Mouse (Mus musculus): Measurements from ENCODE around the gene Fam102b.

The Fam102b gene

DNA sequence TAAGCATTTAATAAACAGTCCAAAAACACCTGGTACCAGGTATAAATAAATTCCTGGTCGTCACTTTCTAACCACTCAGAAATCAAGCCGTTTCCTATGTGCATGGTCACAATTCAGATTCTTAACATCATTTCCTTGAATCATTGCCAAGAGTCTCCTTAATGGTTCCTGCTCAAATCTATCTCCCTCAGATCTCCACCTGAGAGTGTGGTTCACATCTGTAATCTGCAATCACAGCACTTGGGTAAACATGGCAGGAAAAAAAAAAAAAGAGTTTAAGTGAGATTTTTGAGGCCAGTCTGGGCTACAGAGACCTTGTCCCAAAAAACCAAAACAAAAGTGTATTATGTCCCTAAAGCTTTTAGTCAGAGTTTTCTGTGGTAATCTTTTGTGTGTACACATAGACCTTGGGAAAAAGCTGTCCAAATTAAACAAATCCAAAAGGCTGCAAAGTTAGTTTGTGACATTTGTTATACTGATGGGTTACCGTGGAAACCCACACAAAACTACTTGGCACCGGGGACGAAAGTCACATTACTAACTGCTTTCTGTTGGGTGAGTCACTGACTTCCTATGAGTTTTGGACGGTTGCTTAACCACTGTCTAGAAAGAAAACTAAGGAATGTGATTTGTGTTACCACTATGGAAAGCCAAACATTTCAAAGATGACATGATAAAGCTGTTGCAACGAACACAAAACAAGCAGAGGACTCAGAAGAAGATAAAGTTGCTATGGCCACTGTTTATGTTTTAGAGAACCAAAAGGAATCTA is 16.7 kb downstream of the Fam102b start:
- DNase-seq = no peak

DNA sequence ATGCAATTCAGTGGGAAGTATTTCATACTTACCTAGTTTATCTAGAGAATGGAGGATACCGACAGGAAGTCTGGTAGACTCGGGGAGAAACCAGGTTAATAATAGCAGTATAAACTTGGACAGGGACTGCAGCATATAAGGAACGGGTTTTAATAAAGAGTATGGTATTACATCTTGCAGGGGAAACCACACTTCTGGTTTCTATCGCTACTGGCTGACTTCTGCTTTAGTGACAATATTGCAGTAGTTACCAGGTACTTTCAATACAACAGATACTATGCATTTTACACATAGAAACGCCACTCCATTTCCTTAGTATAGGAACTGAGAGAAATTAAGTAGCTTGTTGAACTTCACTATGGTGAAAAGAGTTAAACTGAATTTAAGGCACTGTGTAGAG is 19.2 kb downstream of the Fam102b start:
- DNase-seq = no peak

DNA sequence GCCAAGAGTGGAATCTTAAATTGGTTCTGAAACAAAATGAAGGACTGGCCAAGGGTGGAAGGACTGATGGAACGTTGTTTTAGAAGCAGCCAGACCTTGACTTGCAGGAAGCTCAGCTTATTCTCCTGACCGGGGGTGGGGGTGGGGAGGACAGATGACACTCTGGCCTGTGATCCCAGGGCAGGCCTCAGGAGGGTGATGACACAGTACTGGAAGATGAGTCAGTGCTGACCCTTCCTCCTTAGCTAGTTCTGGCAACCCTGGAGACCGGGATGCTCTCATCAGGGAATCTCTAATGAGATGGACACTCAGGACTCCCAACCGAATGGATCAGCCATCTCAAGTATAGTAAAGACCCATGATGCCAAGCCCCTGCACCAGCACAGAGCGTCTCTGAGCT is 21.6 kb downstream of the Fam102b start:
- no peak for DNase-seq

DNA sequence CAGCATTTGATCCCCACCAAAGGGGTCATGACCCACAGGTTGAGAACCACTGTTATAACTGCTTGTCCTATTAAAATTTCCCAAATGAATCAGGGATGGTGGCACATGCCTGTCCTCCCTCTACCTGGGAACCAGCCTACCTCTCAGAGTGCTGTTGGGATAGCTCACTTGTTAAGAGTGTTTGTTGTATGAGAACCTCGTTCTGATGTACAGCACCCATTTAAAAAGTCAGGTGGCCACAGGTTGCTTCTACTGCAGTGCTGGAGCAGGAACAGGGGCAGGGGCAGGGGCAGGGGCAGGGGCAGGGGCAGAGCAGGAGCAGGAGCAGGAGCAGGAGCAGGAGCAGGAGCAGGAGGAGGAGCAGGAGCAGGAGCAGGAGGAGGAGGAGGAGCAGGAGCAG is 28.2 kb downstream of the Fam102b start:
- no peak for DNase-seq

DNA sequence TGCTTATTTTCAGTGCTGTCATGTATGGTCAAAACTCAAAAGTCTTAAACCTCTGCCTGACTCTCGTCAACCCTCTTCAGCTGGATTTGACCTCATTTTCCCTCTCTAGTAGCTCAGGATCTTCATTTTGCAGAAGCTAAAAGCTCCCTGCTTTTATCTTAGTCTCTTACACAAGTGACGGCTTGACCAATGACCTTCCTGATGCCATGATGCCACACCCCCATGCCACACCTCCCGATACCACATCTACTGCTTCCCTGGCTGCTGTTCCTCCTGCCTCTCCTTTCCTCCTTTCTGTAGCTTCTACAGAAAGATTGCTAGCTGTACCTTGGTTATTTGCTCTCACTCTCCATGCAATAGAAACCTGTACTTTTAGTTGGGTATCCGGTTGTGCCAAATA is 29.6 kb downstream of the Fam102b start:
- no peak for DNase-seq

DNA sequence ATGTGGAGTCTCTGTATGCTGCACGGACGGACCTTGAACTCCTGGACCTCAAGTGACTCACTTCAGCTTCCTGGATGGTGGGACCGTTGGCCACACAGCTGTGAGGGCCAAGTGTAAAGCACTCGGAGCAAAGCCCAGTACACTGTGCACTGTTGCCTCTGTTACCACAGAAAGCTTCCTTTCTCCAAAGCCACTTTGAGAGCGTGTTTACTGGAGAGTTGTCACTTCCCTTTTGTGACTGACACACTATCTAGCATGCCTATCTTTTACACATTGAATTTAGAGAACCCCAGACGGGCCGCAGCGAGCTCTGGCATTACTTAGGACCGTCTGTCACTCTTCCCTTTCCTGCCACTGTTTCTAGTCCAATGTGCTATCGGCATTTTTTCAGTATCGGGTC is 30.1 kb downstream of the Fam102b start:
- DNase-seq = no peak

DNA sequence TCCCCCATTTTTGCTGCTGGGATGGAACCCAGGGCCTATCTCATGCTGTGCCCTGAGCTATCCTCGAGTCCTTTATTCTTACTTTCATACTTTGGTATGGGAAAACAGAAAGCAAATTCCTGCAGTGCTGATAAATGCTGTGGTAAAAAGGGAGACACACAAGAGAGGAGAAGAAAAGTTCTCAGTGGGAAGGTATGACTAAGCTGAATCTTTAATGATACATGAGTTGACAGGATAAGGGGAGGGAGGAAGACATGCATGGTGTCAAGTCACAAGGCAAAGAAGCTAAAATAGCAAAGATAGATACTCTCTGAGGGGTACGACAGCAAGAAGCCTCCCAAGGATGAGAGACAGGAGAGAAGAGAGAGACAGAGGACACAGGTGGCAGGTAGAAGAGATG is 32.0 kb downstream of the Fam102b start:
- DNase-seq = no peak

DNA sequence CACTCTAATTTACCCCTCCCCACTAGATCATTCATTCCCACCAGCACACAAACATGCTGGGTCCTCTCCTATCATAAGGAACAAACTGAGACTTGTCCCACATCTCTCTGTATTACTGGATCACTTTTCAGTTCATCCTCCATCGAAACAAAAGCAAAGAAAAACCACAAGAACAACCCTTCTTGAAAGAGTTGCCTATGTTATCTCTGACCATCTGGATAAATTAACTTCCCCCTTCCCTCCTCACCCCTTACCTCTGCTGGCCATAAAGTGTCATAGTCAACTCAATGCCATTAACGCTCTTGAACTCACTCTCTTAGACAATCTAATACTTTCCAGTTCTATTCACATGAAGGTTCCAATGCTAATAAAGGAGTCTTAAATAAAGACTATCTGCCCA is 32.9 kb downstream of the Fam102b start:
- no peak for DNase-seq

DNA sequence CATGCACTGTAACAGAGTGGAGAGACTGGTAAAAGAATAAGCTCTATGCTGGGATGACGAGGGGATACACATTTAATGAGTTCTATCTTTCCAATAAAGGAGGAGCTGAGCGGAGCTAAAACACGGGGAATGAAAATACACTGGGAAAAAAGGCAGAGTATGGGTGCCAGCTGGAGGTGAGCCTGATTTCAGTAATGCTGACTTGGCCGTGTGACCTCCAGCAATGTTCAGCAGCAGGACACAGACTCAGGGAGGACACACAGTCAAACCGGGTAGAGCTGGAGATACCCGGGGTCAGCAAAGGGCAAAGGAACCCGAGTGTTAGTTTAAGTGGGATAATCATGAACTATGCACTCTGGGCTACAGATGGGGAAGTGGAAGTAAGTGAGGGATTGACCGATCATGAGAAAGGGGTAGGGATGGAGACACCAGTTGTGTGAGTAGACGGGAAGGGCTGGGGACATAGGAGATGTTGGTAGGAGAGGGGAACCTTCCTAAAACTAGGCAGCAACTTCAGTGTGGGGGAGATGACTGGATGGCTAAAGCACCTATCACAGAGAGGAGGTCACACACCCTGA is 37.3 kb downstream of the Fam102b start:
- no peak for DNase-seq

DNA sequence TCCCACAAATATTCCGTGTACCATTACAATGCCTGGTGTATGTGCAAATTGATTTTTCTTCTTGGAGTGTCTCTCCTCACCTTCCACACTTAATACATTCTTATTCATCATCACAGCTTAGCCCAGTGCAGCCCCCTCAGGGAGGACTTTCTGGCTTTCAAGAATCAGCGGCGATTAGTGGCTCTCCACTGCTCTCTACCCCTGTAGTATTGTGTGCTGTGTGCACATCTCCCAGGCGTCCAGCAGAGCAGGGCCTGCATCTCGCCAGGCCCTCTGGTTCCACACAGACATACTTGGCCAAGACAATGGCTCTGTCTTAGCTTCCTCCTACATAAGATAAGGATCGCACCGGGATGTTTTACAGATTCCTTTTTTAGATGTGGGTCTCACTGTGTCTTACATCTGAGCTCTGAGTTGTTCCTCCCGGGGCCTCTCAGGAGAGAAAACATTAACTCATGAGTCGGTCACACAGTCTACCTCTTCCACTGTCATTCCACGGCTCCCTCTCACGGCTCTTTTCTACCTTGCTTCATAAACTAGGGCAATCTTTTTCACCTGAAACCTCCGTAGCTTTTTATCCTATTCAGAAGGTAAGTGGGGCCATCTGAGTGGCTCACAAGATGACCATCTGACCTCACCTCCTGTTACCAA is 40.3 kb downstream of the Fam102b start:
- DNase-seq = no peak

DNA sequence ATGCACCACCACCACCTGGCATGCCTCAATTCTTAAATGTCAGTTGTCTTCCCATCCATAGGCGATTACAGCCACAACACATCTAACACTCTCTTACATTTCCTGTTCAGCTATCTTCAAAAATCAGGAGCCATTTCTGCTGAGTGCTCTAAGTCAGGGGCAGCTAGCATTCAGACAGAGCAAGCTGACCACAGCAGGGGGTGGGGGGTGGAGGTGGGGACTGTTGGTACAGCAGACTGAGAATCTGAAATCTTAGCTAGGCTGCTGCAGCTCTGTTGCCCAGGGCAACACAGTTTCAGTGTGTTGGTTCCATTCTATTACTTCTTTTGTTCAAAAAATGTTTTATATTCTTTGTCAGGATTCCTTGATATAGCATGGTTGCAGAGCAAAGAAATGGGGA is 40.9 kb downstream of the Fam102b start:
- no peak for DNase-seq

DNA sequence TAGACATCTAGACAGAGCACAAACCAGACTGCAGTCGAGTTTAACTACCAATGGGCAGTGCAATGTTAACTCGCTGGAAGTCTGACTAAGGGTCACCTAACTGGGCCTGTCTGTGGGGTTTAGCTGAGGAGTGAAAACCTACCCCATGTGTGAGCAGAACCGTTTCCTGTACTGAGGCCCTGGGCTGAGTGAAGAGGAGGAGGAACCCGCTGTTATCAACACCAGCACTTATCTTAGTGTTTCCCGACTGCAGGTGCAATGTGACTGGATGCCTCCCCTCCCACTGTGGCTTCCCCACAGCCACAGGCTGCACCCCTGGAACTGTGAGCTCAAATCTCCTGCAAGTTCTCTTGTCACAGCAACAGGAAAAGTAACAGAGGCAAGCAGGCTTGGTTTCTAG is 43.4 kb downstream of the Fam102b start:
- peak; percentile 42 for DNase-seq

DNA sequence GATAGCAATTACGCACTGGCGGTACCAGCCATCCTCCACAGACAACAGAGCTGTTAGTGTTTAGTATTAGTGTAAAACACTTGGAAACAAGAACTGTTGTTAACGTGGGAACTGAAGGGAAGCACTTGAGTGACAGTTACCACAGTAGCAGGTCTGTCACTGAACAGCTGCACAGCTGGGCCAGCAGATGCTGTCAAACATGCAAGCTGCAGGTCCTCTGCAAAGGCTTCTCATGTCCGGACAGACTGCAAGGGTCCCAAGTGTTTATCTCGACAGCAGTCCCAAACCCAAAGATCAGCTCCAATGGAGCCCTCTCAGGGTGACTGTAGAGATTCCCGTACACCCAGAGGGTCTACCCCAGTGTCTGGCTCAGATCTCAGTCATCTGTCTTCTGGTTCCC is 45.5 kb downstream of the Fam102b start:
- DNase-seq = peak; percentile 58

DNA sequence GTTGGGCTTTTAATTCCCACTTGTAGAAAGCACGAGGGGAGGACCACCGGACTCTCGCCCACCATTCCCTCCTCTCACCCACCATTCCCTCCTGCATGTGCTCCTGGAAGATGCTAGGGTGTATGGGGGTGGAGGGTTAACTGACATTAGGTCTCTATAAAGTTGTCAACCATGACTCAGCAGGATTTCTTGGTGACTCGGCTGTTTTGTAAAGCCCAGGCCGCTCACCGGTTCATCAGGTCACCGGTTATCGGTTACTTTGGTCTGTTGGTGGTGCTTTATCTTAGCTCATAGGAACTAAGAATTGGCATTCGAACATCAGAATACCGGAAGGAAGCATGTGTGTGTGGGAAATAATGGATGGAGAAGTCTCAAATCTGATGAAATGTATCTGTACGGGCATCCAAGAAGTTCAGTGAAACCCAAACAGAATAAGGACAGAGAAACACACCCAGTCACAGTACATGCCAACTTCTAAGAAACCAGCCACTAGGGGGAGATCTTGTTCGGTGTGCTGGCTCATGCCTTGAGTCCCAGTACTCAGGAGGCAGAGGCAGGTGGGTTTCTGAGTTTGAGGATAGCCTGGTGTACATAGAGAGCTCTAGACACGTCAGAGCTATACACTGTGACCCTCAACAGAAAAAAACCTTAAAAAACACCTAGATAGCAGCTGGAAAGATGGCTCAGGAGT is 49.9 kb downstream of the Fam102b start:
- no peak for DNase-seq

DNA sequence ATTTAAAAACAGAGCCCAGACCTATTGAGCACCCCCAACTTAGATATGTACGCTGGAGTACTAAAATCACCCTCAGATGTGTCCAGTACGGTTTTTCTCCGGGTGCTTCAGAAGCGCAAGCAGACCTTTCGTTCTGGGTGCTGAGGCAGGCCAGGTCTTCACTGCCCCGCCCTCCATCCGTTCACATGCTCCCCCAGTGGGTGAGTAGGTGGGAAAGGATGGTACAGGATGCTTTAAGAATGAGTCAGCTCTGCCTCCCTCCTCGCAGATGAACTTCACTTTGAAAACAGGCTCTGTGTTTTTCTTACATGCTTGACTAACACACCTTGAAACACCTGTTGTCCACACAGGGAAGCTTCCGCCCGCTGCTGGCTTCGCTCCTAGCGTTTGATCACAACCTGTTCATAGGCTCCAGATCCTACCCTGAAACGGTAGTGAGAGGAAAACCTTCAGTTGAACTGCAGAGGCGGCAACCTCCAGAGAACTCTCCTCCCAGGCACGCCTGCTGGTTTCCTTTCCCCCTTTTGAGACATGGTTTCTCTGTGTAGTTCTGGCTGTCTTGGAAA is 52.4 kb downstream of the Fam102b start:
- DNase-seq = no peak

DNA sequence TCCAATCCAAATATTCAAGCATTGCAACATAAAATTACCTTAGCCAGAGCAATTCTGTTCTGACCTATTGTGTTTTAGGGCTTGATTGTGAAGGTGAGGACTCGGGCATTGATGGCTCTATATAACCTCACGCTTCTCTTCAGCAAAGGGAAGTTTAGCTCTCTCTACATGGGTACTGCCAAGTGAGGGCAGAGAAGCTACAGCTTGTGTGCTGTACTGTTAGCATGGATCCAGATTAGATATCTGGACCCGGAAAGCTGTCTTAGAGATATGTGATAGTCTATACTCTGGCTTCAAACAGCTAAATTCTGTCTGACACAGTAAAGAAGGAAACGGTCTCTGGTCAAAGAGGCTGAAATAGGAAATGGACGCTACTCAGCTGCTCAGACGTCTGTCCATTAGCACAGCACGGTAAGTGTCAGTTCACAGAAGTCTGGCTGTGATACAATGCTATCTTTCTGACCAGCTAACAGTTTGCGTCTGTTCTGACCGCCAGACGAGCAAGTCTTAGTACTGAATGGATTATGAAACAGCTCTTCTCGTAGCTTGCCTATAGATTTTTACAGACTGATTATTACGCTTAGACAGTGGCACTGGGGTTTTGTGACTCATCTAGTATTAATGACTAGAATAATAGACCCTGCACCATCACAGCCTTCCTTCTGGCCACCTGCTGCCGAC is 53.3 kb downstream of the Fam102b start:
- no peak for DNase-seq

DNA sequence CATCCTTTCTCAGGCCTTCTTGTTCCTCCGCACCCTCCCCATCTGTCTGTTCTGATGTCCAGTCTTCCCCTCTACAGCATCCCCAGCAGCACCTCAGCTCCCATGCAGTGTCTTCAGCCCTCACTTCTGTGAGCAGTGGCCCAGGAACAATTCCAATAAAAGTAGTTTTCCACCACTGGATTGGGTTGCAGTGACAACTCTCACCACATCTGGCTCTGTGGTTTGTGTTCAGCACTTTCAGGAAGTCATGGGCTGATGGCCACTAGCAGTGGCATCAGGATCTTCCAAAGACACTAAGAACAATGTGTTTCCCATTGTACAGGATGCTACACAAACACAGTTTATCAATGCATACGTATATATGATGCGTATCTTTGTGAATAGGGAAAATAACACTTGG is 61.4 kb downstream of the Fam102b start:
- no peak for DNase-seq

DNA sequence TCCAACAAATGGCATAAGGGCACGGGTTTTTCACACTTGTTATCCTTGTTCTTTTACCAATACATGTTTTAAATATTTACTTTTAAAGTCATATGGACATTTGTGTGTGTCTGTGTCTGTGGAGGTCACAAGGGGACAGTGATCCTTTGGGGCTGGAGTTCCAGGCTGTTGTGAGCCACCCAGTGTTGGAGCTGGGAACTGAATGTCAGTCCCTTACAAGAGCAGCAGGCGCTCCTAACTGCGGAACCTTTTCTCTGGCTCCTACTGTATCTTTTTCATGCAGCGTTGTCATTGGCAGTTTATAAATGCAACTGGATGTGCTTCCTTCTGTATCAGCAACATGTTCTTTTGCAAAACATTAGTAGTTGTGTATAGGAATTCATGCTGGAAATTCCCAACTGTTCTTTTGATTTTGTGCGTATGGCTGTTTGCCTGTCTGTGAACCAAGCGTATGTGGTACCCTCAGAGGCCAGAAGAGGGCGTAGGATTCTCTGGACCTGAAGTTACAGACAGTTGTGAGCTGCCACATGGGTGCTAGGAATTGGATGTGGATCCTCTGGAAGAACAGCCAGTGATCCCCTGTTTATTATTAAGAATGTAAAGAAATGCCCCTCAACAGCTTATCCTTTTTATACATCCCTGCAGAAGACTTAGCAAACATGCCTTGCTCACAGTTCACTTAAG is 62.9 kb downstream of the Fam102b start:
- peak; percentile 66 for DNase-seq

DNA sequence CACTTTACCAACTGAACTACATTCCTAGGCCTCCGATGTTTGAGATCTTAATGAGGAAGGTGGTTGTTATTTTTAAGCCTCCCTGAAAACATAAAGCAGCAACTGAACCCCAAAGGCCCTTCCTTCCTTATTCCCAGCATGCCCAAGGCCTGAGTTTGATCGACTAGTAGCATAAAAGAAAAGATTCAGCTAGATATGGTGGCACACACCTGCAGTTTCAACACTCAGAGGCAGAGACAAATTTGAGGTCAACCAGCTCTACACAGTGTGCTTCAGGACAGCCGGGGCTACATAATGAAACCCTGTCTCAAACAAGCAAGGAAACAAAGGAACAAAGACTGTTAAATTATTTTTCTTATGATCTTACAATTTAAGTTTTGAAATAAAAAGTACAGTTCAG is 63.6 kb downstream of the Fam102b start:
- DNase-seq = peak; percentile 46

DNA sequence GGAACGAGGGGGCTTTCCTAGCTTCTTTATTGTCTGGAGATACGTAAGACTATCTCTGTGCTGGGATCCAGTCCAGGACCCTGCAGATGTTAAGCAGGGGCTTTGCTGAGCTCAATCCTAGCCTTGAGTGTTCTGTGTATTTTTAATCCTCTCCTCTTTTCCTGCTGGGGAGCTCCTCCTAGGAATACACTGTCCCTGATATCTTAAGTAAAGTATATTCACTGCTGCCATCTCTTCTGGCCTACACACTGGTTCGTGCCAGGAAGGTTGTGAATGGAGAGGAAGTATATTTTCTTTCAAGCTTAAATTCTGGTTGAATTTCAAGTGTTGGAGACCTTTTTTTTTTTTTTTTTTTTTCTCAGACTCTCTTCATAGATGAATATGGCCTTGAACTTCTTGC is 64.1 kb downstream of the Fam102b start:
- no peak for DNase-seq

DNA sequence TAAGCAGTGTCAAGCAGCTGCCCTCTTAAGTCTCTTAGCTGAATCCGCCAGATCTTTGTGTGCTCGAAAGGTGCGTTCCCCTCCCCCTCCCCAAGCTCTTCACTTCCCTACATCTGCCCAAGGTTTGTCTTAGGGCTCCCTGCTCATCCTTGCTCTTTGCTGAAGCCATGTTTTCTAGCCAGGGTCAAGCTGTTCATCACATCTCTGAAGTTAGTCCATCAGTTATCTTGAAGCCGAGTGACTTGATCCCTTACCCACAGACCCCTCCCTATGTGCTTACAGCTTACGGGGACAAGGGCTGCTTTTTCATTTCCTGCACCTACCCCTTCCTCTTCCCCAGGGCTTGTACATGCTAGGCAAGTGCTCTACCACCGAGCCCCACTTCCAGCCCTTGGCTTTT is 65.8 kb downstream of the Fam102b start:
- peak; percentile 58 for DNase-seq

DNA sequence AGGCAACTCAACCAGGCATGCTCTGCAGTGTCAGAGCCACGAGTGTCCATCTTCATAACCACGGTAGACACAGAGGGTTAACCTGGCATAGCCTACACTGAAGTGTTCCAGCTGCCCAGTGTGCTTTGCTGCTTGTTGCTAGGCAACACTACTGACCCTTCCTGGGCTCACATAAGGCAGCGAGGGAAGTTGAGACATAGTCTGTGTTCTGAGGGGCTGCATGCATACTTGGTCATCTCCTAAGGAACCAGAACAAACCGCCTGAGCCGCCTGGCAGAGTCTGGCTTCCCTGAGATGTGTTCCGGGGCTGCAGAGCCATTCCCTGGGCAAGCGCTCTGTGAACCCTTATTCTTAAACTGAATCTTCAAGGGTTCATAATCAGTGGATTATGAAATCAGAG is 66.2 kb downstream of the Fam102b start:
- DNase-seq = peak; percentile 35

Measured in thymus, postnatal 4 days (tissue).